Mouse (Mus musculus) neural tube, embryonic 10.5 days (tissue): ENCODE data around the gene Epc2.

Experiments
- DNase-seq: peaks from one replicate; pipeline ENCODE4 v3.0.0-alpha.2; 2017; ENCODE audit warnings: low spot score; ENCODE audit errors: extremely low spot score

Gene Epc2

DNA sequence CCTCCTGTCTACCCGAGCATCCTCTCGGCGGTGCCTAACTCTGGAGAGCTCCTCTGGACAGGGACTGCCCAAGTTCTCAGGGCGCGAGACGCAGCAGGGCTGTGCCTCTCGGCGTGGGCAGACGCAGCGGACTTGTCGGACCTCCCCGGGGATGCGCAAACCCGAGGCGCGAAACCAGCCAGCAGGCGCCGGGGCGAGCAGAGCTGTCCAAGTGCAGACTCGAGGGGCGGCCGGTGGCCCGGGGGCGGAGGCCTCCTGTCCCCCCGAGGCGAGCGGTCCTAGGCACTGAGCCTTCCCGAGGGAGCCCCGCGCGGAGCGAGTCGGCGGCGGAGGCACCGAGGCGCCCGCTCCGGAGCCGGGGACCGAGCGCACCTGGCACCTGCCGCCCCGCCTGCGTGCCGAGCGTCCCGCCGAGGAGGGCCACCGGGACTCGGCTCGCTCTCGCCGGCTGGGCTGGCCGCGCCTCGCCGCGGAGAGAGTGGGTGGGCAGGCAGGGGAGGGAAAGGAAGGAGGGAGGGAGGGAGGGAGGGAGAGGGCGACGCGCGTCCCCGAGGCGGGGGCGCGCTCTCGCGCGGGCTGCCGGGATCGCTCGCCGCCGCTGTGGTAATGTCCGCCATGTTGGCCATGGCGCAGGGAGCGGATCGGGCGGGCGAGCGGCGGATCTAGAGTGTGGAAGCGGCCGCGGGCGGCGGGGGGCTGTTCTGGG is at the start of gene Epc2:
Gene Epc2 (plus strand): TSS at position 556 of the 706 bp plus-strand sequence.
- DNase-seq: peak; percentile 94

DNA sequence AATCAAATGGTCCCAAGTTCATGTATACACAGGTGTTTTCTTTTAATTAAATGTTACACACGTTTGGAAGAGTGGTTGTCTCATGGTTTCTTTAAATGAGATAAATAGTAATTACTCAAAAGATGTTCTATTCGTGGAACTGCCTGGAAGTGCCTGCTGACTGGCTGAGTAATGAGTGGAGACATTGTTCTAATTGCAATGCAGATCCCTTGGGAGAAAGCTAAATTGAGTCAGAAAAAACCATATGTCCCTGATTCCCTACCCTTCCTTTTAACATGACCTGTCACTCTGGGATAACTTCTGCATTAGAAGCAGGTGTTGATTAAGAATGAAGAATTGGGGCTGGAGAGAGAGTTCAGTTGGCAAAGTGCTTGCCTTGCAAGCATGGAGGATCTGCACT is 45.3 kb upstream of the Epc2 start:
- DNase-seq: no peak

DNA sequence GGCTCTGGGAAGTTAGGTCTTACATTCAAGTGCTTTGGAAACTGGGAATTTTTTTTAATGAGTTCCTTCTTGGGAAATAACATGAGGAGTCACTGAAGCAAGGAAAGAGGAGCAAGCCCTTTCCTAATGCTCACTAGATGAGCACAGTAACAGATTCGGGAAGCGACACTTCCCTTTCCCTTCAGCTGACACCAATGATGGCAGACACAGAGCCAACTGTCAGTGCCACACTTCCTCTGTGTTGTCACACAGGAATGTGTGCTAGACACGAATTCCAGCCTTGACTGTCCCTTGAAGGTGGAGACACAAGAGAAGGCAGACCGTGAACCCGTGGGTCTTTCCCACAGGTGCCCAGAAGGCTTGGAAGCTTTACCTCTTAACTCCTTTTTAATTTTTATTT is 39.6 kb upstream of the Epc2 start:
- no peak for DNase-seq

DNA sequence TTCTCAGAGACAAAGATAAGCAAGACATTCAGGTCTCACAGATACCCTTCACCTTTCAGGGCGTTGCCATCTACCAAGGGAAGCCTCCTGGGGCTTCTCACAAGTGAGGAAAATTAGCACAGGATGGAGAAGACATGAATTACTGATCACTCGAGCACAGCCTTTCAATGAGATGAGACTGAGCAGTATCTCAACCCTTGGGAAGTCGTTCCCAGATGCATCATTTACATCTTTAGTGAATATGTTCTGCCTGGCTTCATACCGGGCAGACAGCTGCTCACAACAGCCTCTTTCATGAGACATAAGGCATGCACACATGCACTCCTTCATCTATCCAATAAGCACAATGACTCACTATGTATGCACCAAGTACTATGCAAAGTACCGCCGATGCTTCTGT is 38.7 kb upstream of the Epc2 start:
- no peak for DNase-seq

DNA sequence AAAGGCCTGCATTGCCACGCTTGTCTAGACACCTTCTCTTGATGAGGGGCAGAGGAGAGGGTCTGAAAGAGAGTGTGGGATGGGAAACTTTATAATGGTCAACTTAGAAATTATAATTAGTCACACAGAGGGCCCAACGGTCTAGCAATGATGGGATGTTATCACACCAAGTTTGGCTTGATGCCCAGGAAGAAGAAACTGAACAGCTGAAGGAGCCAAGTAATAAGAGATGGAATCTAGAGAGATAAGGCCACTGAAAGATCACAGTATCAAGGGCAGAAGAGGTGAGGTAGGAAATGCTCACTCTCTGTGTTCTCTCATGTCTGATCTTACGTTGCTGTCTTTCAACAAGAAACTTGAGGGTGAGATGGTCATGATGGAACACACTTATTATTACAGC is 35.4 kb upstream of the Epc2 start:
- no peak for DNase-seq

DNA sequence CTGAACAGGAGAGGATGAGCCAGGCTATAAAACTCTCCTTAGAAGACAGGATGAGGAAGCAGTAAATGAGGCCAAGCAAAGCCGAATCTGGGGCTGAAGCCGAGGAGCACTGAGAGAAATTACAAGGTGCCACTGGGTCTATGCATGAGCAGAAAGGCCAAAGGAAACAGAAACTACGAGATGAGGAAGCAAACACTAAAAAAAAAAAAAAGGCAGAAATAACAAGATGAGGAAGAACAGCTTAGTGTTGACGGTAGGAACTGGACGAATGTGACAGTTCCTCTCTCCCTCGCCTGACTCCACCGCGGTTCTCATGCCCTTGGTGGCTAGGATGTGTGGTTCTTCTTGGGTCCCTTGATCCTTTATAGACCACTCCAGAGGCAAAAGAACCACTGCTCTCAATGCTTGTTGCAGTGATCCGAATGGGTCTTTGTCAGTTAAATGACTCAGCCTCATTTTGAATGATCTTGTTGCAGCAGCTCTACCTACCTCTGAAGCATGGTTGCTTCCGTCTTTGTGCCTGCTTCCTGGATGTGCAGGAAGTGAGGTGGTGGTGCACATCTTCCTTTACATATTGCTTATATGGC is 34.2 kb upstream of the Epc2 start:
- no peak for DNase-seq

DNA sequence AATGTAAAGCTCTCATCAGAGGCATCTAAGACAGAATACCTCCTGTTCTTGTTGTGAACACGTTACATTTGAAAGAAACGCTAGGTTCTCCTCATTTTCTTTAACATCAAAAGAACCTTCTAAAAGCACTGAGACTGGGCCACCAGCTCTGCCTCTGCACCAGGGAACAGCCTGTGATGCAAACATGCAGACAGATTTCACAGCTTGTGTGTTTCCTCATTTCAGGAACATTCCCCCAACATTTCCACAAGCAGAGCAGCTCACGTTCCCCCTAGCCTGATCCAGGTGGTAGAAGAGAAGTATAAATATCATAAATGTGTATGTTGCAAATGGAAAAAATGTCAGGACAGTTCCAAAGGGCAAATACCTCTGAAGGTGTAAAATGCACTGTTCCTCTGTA is 30.9 kb upstream of the Epc2 start:
- DNase-seq: no peak

DNA sequence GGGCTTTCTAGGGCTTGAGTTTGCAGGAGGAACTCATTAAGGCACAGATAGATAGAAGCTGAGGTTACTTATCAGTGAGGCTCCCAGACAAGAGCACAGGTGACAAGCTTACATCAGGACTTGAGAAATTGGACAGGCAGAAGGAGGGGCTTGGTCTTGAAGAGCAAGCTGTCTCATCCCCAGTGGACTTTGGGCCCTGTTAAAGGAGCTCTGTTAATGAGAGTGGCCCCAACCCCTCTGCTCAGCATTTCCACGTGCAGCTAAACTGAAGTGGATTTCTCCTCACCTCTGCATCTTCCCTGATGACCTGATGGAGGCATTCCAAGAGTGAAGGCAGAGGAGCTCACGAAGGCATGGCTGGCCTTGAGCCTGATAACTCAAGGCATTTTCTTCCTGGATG is 27.4 kb upstream of the Epc2 start:
- DNase-seq: no peak

DNA sequence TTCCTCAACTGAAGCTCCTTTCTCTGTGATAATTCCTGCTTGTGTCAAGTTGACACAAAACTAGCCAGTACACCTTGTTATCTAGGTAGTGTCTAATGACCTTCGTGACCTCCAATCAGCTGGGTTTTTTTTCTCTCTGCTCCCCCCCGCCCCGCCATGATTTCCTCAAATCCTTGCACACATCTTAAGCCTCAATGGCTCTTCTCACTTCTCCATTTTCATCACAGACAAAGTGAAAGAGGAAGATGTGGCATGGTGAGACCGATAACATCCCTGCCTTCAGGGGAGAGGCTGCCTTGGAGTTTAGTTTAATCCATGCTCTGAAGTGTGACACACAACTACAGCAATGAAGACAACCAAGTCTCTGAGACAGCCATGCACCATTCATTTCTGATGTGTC is 26.5 kb upstream of the Epc2 start:
- no peak for DNase-seq

DNA sequence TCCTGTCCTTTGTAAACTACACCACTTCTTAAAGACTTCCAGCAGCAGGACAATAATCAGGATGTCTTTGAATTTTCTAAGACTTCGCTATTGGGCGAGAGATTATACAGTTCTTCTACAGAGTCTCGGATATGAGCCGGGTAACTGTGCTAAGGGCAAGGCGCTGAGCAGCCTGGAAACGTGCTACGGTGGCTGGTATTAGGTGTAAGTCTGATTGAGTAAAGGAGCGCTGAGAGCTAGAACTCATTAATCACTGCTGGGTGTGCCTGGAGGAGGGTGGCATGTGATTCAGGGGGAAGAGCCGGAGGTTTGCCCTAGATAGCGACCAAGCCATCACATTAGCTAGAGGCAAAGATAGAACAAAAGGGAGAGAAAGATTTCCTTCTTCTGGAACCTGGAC is 25.1 kb upstream of the Epc2 start:
- no peak for DNase-seq

DNA sequence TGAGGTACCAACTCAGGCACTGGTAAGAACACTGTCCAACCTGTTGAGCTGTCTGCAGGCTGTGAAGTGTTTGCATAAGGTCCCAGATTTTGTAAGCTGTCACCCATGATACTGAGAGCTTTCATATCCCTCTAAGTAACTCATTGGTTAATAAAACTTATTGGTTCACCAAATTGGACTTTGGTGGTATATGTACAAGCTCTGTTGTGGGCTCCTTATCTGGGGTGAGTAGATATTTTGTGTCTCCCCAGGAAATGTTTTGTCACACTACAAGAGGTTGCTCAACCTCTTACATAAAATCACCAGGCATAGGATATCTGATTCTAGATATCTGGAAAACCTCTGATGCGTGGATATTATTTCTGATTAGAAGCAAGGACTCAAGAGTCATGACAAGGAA is 20.3 kb upstream of the Epc2 start:
- no peak for DNase-seq

DNA sequence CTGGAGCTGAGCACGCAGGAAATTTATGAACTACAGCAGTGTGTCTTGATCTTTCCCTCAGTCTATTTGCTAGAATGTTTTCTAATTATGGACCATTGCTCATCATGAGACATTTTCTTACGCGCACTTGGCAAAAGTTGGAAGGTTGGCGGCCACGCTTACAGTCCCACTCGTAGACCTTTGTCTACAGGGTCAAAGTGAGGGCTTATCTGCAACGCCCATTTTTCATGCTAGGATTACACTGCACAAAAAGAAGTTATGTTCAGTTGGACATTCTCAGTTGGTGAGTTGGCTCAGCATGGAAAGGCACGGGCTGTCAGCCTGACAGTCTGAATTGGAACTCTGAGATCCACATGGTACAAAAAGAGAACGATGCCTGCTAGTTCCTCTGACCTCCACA is 18.1 kb upstream of the Epc2 start:
- no peak for DNase-seq

DNA sequence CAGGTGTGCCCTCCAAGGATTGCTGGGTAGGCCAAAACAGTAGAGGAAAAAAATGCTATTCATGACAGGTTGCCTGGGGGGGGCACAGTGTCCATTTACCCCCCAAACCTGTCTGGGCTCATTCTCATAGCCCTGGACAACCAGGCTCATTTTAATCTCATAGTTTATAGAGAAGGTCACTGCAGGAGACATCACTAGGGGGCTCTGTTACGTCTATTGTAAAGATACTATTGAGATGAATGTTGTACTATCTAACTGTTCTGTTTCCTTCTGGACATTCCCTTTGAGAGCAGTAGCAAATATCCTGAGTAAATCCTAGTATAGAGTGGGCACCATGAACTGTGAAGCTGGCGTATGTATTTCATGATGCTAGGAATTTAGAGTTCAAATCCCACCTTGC is 5.0 kb upstream of the Epc2 start:
- DNase-seq: no peak

DNA sequence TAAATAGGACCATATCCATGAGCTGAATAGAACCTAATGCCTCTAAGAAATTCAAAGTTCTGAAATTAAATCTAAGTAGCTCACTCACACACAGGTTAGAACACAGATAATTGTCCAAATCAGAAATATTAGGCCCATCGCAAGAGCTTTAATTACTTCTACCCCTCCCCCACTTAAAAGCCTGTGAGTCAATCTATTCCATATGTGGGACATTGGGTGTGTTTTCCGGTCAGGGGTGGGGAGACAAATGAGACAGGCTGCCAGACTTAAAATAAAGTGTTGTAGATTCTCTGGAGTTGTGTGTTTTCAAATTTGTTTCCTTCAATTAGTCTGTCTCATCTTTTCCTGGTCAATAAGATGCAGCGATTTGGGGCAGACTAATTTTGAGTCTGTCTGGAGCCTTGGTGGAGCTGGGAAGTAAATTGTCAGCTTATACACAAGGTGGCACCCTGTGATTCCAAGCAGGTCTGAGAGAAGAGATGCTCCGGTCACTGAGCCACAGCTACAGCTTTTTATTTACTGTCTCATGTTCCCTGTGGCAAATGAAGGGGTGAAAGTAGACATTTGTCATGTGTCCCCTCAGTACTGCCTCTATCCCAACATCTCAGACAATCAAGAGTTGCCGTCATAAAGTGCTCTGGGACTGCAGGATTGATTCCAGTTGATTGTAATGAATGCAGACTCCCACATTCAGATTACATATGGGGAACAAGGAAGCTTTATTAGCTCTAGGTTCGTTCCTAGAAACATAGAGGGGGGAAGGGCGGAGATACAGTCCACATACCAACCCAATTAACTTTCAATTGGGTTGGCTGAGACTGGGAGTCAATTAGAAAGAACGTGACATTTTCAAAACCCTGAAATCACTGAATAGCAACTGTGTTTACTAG is 3.5 kb upstream of the Epc2 start:
- peak; percentile 38 for DNase-seq

DNA sequence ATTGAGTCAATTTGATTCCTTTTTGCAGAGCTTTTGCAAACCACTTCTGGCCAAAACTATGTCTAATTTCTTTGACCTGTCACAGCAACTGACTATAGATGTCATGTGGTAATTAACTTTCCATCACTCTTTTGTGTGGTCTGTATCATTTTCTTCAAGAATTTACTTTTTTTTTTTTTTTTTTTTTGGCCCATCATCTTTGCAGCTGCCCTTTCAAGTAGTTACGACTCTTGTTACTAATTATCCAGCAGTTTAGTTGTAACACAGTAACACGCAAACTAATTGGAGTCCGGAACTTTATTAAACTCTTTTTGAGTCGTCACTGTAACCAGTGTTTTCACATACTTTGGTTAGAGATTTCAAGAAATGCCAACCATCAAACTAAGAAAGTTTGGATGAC is 819 bp upstream of the Epc2 start:
- DNase-seq: no peak

DNA sequence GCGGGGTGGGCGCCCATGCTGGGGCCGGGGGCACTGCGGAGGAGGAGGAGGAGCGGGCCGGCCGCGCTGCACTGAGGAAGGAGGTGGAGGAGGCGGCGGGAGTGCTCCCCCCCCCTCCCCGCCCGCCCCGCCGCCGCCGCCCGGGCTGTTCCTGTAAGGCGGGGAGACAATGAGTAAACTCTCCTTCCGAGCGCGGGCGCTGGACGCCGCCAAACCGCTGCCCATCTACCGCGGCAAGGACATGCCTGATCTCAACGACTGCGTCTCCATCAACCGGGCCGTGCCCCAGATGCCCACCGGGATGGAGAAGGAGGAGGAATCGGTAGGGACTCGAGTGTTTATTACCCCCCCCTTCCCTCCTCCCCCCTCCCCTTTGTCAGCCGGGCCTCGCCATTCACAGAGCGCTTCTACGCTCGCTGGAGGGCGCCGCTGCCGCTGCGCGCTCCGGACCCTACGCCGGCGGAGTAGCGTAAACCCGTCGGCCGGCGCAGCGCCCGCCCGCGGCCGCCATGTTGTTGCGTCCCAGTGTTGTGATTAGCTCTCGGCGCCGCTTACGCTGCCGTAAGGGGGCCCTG is 438 bp downstream of the Epc2 start:
- no peak for DNase-seq

DNA sequence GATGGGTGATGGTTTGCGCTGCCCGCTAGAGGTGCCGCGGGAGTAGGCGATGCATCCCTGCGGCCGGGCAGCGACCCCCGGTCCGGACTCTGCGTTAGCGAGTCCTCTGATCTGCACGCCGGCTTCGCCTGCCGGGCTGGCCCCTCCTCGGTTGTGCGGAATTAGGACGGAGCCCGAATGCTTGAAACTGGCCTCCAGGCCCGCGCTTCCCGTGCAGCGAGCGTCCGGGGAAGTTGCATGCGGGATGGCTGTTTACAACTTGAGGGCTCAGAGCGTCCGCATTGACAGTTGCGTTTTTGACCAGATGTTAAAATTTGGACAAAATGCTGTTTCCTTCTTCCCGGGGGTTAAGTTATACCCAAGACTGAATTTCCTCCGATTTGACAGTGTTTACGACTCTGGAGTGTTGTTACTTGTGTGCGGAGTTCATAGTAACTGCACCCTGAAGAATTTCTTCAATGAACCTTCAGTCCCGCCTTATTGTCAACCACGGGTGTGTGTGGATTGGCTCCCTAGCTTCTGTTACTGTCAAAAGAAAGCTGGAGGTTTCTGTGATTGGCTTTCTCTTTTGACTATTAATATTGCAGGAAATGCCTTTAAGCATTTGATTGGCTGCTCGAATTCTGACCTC is 1.3 kb downstream of the Epc2 start:
- DNase-seq: peak; percentile 55

DNA sequence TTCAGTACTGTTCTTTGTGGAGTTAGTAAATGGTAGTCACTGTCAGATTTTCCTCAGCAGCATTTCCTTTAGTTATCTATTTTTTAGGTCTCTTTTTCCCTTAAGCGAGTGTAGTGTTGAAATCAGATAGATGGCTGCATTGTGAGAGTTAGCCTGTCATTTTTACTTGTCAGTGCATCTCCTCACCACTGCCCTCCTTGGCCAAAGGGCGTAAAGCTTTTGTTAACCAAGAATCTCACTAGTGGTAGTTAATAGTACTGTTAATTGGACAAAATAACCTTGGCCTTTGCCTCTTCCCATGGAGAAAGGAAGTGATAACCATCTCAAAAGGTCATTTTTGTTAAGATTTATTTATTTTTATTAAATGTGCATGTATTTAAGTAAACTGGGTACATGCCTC is 6.5 kb downstream of the Epc2 start:
- DNase-seq: no peak

DNA sequence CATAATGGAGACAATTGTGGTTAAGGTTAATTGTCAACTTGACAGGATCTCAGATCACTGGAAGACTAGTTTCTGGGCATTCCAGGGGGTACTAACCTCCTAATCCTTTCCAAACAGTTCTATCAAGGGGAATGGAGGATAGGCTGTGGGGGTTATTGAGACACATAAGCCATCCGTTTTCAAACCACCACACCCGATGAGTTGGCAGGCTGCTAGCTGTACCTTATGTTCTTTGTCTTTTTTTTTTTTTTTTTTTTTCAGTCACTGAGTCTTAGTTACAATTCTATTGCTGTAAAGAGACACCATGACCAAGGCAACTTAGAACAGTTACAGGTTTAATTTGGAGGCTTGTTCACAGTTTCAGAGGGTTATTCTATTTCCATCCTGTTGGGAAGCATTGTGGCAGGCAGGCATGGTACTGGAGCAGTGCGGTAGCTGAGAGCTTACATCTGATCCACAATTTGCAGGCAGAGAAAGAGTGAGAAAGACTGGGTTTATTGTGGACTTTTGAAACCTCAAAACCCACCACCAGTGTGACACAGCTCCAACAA is 14.5 kb downstream of the Epc2 start:
- no peak for DNase-seq

DNA sequence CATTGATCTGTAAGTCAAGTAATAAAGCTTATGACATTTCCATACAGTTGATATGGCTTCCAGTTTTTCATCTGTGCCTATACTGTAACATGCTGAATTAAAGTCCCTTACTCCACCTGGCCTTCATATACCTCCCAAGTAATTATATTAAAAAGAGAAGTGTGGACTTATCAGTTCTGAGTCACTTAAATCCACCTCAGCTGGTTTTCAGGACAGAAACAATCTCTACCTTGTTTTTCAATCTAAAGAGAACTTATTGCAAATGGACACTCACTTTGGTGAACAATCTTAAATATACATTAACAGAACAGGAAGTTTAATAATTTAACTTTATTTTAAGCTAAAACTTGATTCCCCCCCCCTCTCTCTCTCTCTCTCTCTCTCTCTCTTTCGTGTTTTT is 15.8 kb downstream of the Epc2 start:
- DNase-seq: no peak

DNA sequence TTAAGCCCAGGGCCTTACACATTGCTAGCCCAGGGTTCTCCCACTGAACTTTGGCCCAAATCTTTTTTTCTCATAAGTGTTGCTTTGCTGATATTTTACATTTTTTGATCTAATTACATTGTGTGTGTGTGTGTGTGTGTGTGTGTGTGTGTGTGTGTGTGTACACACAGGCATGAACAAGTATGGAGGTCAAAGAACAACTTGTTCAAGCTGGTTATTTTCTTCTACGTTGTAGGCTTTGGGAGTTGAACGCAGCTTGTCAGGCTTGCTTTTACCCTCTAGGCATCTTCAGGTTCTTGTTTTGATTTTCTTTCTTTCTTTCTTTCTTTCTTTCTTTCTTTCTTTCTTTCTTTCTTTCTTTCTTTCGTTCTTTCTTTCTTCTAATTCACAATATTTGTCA is 19.9 kb downstream of the Epc2 start:
- no peak for DNase-seq
